Mouse (Mus musculus): ENCODE results near the gene Man2b1.
"Not testable (repeated sequence)": the region's sequence is repeated elsewhere in the genome, so short reads cannot be mapped to it uniquely, and the experiment has no call there.

Gene Man2b1

DNA sequence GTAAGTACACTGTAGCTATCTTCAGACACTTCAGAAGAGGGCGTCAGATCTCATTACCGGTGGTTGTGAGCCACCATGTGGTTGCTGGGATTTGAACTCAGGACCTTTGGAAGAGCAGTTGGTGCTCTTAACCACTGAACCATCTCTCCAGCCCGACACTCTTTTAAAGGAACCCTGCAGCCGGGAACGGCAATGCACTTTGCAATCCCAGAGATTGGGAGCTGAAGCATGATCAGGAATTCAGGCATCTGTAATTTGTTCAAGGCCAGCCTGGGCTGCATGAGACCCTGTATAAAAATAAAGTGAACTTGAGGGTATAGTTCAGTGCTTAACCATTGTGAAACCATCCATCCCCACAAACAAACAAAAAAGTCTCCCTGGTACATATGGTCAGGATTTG, 37.2 kb downstream of the Man2b1 start:
- not testable (repeated sequence) for DNase-seq (ENCODE audit: low read depth)

DNA sequence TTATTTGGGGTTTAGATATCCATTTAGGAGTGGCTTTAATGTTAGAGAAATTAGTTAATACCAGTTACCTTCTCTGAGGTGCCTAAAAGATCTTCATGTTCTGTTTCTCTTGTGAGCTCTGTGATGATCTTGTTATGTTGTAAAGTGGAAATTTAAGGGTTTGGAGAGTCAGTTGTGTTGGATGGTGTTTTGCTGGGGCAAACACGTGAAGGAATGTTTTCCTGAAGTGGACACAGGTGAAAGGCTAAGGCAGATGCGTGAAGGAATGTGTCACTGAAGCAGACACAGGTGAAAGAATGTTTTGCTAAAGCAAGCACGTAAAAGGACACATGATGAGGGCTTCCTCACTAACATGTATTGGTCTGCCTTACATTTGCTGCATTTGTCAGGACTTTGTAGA, 39.9 kb downstream of the Man2b1 start, which contains the start of gene Zfp791:
Gene Zfp791 (minus strand): TSS at position 101 of the 400 bp plus-strand sequence.
- DNase-seq (ENCODE audit: low read depth) = no peak

DNA sequence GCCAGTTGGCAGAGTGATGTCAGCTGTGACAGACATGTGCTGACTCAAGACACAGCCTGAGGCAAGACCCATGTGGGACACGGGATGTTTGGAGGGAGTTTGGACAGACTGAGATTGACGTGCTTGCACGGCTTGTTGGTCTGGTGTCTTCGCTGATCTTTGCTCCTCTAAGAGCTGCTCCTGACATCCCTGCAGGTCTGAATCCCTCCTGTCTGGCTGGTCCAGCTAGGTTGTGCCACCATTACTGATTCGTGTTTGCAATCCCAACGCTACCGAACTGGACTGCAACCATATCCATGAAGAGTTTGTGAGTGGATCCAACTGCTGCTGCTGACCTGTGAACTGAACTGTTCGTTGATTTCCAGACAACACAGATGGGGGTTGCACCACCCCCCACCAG, 40.6 kb downstream of the Man2b1 start:
- no peak for DNase-seq (ENCODE audit: low read depth)

DNA sequence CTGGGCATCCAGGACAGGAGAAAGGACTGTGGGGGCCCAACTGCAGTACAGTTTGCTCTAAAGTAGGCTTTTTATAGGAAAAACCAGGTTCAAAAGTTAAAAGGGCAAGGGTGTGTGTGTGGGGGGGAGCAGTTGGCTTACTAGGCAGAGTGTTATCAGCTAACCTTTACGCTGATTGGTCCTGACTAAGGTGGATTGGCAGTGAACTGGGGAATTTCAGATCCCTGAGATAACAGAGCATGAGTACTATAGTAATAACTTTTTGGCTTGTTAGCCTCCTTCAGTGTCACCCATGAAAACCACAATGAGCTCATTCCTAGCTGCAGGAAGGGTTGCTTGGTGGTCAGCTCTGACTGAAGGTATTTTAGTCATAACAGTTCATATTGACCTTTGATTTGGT, 49.3 kb downstream of the Man2b1 start:
- DNase-seq (ENCODE audit: low read depth) = peak; percentile 82

DNA sequence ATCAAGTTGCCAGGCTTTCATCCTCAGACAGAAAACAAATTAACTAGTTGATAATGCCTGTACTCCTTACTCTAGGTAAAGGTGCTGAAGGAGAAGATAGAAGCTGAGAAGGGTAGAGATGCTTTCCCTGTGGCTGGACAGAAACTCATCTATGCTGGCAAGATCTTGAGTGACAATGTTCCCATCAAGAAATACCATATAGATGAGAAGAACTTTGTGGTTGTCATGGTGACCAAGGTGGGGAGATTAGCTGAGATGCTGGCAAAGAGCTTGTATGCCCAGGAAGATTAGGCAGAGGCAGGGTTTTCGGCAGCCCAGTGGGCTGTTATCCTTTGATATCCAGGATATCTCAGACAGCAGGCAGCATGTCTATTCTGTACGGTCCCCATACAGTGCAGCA, 52.6 kb downstream of the Man2b1 start:
- not testable (repeated sequence) for DNase-seq (ENCODE audit: low read depth)

DNA sequence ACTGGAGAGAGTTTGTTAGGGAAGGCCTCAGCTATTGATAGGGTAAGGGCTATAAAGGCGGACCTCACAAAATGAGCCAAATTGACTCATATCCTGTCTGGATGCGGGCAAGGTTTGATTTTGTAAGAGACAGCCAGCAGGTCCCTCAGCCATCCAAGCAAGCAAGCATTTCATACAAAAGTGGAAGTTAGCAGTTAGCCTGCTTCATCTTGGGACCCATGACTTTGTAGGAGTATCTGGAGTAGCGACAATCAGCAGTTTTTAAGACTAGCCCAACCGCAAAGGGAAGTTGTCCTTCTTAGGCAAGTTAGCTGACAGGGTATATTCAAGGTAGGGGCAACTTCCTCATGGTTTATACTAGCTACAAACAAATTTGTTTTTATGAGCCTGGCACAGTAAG, 59.4 kb downstream of the Man2b1 start:
- DNase-seq (ENCODE audit: low read depth) = peak; percentile 96
